Mouse (Mus musculus): ENCODE data around the gene Dedd. TPM values are rescaled to one million over a fixed set of nuclear protein-coding genes. Genes with fewer than 3 reads are reported as not detected.

Dedd gene
- total RNA-seq, 4 experiments from 2014 or later, result 31.0 to 45.9 (median 36.7) TPM

- no peak for DNase-seq
These were observed 32.5 kb downstream of the Dedd start for GRCm38 (mm10) chr1:171361106-171362103.

- DNase-seq, result no peak
These were observed 37.0 kb downstream of the Dedd start for GRCm38 (mm10) chr1:171365934-171366333.

GRCm38 (mm10) chr1:171369845-171370556 is 41.1 kb downstream of the Dedd start, which contains the start of gene Nectin4:
Nectin4 (plus strand) TSS chr1:171370099.
- DNase-seq, result no peak

- no peak for DNase-seq
These were observed 43.9 kb downstream of the Dedd start for GRCm38 (mm10) chr1:171372880-171373279.

GRCm38 (mm10) chr1:171373946-171374345 is 45.0 kb downstream of the Dedd start:
- DNase-seq, result no peak

- no peak for DNase-seq
These were observed 46.7 kb downstream of the Dedd start for GRCm38 (mm10) chr1:171375646-171376097.

- DNase-seq, result no peak
These were observed 49.4 kb downstream of the Dedd start for GRCm38 (mm10) chr1:171378298-171378697.

GRCm38 (mm10) chr1:171379935-171380599 is 51.1 kb downstream of the Dedd start:
- peak; percentile 57 for DNase-seq

- no peak for DNase-seq
These were observed 53.2 kb downstream of the Dedd start for GRCm38 (mm10) chr1:171382096-171382620.

- no peak for DNase-seq
These were observed 55.4 kb downstream of the Dedd start for GRCm38 (mm10) chr1:171384361-171384760.

GRCm38 (mm10) chr1:171385171-171385570 is 56.2 kb downstream of the Dedd start:
- no peak for DNase-seq

- DNase-seq, result no peak
These were observed 58.2 kb downstream of the Dedd start for GRCm38 (mm10) chr1:171387099-171387498.

GRCm38 (mm10) chr1:171388376-171389102 is 59.6 kb downstream of the Dedd start, which contains the start of gene Arhgap30:
Arhgap30 (plus strand) TSS chr1:171388954.
- DNase-seq, result peak; percentile 32

- no peak for DNase-seq
These were observed 61.2 kb downstream of the Dedd start for GRCm38 (mm10) chr1:171390101-171390500.

Other genes starting within 250 kb of the Dedd start
- 1 to 10 TPM; 1.3 to 4.1 (median 3.1) TPM for gene Cfap126, start 215.2 kb upstream of the Dedd start, total RNA-seq (2022)
- gene Sdhc, start 178.5 kb upstream of the Dedd start, total RNA-seq (2022), result 100 to 1,000 TPM; 324 to 440 (median 382) TPM
- 1 to 10 TPM in 2 of 4 experiments, under 1 TPM in 2; 0.43 to 1.4 (median 1.2) TPM for gene Mpz, start 178.4 kb upstream of the Dedd start, total RNA-seq (2022)
- gene Pcp4l1, start 132.9 kb upstream of the Dedd start, total RNA-seq (2022), result 10 to 100 TPM; 55.7 to 66.0 (median 59.2) TPM
- gene Nr1i3, start 115.2 kb upstream of the Dedd start, total RNA-seq (2022), result under 1 TPM in 2 of 4 experiments, not detected in 2; 0.13 to 0.15 TPM
- gene Tomm40l, start 106.6 kb upstream of the Dedd start, total RNA-seq (2022), result 10 to 100 TPM; 39.1 to 49.2 (median 46.0) TPM
- gene Apoa2, start 104.1 kb upstream of the Dedd start, total RNA-seq (2022), result 1 to 10 TPM; 2.0 to 6.4 (median 4.3) TPM
- gene Fcer1g, start 94.8 kb upstream of the Dedd start, total RNA-seq (2022), result 10 to 100 TPM; 21.8 to 34.4 (median 28.3) TPM
- gene Adamts4, start 78.7 kb upstream of the Dedd start, total RNA-seq (2022), result under 1 TPM; 0.46 to 0.80 (median 0.60) TPM
- gene Ndufs2, start 77.8 kb upstream of the Dedd start, total RNA-seq (2022), result 100 to 1,000 TPM; 609 to 713 (median 672) TPM
- gene B4galt3, start 58.8 kb upstream of the Dedd start, total RNA-seq (2022), result 10 to 100 TPM; 28.5 to 44.8 (median 43.0) TPM
- 10 to 100 TPM; 39.7 to 86.2 (median 65.6) TPM for gene Ppox, start 48.0 kb upstream of the Dedd start, total RNA-seq (2022)
- 10 to 100 TPM; 39.3 to 64.7 (median 52.0) TPM for gene Usp21, start 41.2 kb upstream of the Dedd start, total RNA-seq (2022)
- 100 to 1,000 TPM; 179 to 200 (median 194) TPM for gene Ufc1, start 34.1 kb upstream of the Dedd start, total RNA-seq (2022)
- 100 to 1,000 TPM in 1 of 4 experiments, 10 to 100 TPM in 3; 81.4 to 103 (median 89.6) TPM for gene Nit1, start 16.5 kb downstream of the Dedd start, total RNA-seq (2022)
- 100 to 1,000 TPM in 2 of 4 experiments, 10 to 100 TPM in 2; 76.7 to 184 (median 115) TPM for gene Pfdn2, start 16.5 kb downstream of the Dedd start, total RNA-seq (2022)
- 10 to 100 TPM in 1 of 4 experiments, 1 to 10 TPM in 3; 1.7 to 13.1 (median 6.2) TPM for gene Klhdc9, start 31.7 kb downstream of the Dedd start, total RNA-seq (2022)
- gene Nectin4, start 41.0 kb downstream of the Dedd start, total RNA-seq (2022), result under 1 TPM; 0.10 to 0.54 (median 0.31) TPM
- 1 to 10 TPM; 3.4 to 7.5 (median 5.5) TPM for gene Arhgap30, start 59.8 kb downstream of the Dedd start, total RNA-seq (2022)
- 10 to 100 TPM; 61.4 to 94.4 (median 75.4) TPM for gene Usf1, start 82.2 kb downstream of the Dedd start, total RNA-seq (2022)
- 1 to 10 TPM; 1.7 to 8.1 (median 5.3) TPM for gene Tstd1, start 89.7 kb downstream of the Dedd start, total RNA-seq (2022)
- gene F11r, start 108.4 kb downstream of the Dedd start, total RNA-seq (2022), result 10 to 100 TPM; 26.4 to 53.3 (median 39.5) TPM
- 1 to 10 TPM; 6.0 to 9.4 (median 7.0) TPM for gene Alyref2, start 174.3 kb downstream of the Dedd start, total RNA-seq (2022)
- gene Itln1, start 206.1 kb downstream of the Dedd start, total RNA-seq (2022), result not detected
- gene Cd244a, start 230.0 kb downstream of the Dedd start, total RNA-seq (2022), result 1 to 10 TPM in 2 of 4 experiments, under 1 TPM in 2; 0.71 to 1.3 (median 0.97) TPM